Mouse (Mus musculus): ENCODE data around the gene Ugdh. TPM values are rescaled to one million over a fixed set of nuclear protein-coding genes. Genes with fewer than 3 reads are reported as not detected.

Gene Ugdh
- polyA plus RNA-seq, 1 experiment: 0.05 TPM

DNA sequence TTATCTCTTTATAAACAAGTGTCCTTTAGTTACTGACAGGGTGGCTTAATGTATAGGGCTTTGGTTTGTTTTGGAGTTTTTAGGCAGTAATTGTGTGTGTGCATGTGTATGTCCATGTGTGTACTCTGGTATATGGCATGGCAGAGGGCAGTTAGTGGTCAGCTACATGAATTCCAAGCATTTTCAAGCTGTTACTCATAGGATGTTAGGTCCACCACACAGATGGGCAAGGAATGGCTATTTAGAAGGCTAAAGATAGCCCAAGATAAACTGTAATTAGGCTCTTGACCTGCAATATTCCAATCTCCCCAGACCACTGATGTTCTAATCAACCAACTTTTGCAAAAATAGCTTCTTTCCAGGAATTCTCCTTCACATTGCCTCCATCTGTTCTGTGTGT lies 2.3 kb upstream of the Ugdh start:
- no peak overlapping the region for H3K4me3 ChIP-seq (replicated peaks)
- peaks cover 23% of the 10 kb centered on the region for H3K4me1 ChIP-seq (ENCODE audit: control insufficient read depth)
- no peaks in the 10 kb centered on the region for H3K36me3 ChIP-seq (ENCODE audit: control insufficient read depth)
- H3K27me3 ChIP-seq (ENCODE audit: control insufficient read depth): peaks cover 21% of the 10 kb centered on the region
- H3K9me3 ChIP-seq (ENCODE audit: control insufficient read depth, low read length): no peaks in the 10 kb centered on the region
- TF ChIP-seq TAL1 (IDR thresholded peaks at IDR 0.05; ENCODE audit: low read length) (no peak), GATA1 (IDR thresholded peaks at IDR 0.05; ENCODE audit: low read length) (no peak)

DNA sequence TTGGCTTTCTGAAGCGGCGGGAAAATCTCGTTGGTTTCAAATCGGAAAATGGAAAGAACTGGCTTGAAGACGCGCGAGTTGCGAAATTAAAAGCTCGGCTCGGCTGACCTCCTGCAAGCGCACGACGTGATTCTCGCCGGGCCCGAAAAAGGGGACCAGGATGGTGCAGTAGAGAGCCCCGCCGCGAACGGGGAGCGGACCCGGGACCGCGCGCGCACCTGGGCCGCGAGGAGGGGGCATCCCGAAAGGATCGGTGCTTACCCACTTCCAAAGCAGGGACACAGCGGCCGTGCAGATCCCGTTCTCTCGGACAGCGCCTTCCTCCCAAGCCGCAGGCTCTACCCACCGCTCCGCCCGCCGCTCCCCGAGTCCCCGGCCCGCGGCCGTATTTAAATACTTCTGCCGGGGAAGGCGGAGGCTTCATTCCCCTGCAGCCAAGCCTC lies 365 bp downstream of the Ugdh start:
- peak overlapping the region; percentile 88 for H3K4me3 ChIP-seq (replicated peaks)
- H3K36me3 ChIP-seq (ENCODE audit: control insufficient read depth): no peaks in the 10 kb centered on the region
- peaks cover 21% of the 10 kb centered on the region for H3K27me3 ChIP-seq (ENCODE audit: control insufficient read depth)
- peaks cover 21% of the 10 kb centered on the region for H3K4me1 ChIP-seq (ENCODE audit: control insufficient read depth)
- no peaks in the 10 kb centered on the region for H3K9me3 ChIP-seq (ENCODE audit: control insufficient read depth, low read length)
- TF ChIP-seq TAL1 (IDR thresholded peaks at IDR 0.05; ENCODE audit: low read length) (no peak), GATA1 (IDR thresholded peaks at IDR 0.05; ENCODE audit: low read length) (no peak)

GRCm38 (mm10) chr5:65434471-65435362 lies 1.0 kb downstream of the Ugdh start:
- TF ChIP-seq GATA1 (IDR thresholded peaks at IDR 0.05; ENCODE audit: low read length) (no peak), TAL1 (IDR thresholded peaks at IDR 0.05; ENCODE audit: low read length) (no peak)
- peaks cover 21% of the 10 kb centered on the region for H3K27me3 ChIP-seq (ENCODE audit: control insufficient read depth)
- peak overlapping the region; percentile 88 for H3K4me3 ChIP-seq (replicated peaks)
- H3K9me3 ChIP-seq (ENCODE audit: control insufficient read depth, low read length): no peaks in the 10 kb centered on the region
- peaks cover 21% of the 10 kb centered on the region for H3K4me1 ChIP-seq (ENCODE audit: control insufficient read depth)
- no peaks in the 10 kb centered on the region for H3K36me3 ChIP-seq (ENCODE audit: control insufficient read depth)

- Histone ChIP-seq H3K9me3 (ENCODE audit: control insufficient read depth, low read length) (no peaks in the 10 kb centered on the region), H3K27me3 (ENCODE audit: control insufficient read depth) (peaks cover 6% of the 10 kb centered on the region; the same call in 1 of the 2 replicates), H3K4me1 (ENCODE audit: control insufficient read depth) (peaks cover 2% of the 10 kb centered on the region; the same call in 1 of the 2 replicates), H3K4me3 (replicated peaks) (no peak overlapping the region), H3K36me3 (ENCODE audit: control insufficient read depth) (no peaks in the 10 kb centered on the region)
- no peak for TF ChIP-seq TAL1 (IDR thresholded peaks at IDR 0.05; ENCODE audit: low read length)
- TF ChIP-seq GATA1 (IDR thresholded peaks at IDR 0.05; ENCODE audit: low read length): no peak
These were observed 6.3 kb downstream of the Ugdh start for GRCm38 (mm10) chr5:65429441-65429840.

GRCm38 (mm10) chr5:65428321-65428720 lies 7.4 kb downstream of the Ugdh start:
- Histone ChIP-seq H3K36me3 (ENCODE audit: control insufficient read depth) (no peaks in the 10 kb centered on the region), H3K27me3 (ENCODE audit: control insufficient read depth) (no peaks in the 10 kb centered on the region), H3K4me3 (replicated peaks) (no peak overlapping the region), H3K9me3 (ENCODE audit: control insufficient read depth, low read length) (no peaks in the 10 kb centered on the region), H3K4me1 (ENCODE audit: control insufficient read depth) (peaks cover 2% of the 10 kb centered on the region; the same call in 1 of the 2 replicates)
- TF ChIP-seq GATA1 (IDR thresholded peaks at IDR 0.05; ENCODE audit: low read length): no peak
- no peak for TF ChIP-seq TAL1 (IDR thresholded peaks at IDR 0.05; ENCODE audit: low read length)

- Histone ChIP-seq H3K4me1 (ENCODE audit: control insufficient read depth) (peaks cover 12% of the 10 kb centered on the region), H3K27me3 (ENCODE audit: control insufficient read depth) (no peaks in the 10 kb centered on the region), H3K36me3 (ENCODE audit: control insufficient read depth) (peaks cover 3% of the 10 kb centered on the region; the same call in 1 of the 2 replicates), H3K9me3 (ENCODE audit: control insufficient read depth, low read length) (no peaks in the 10 kb centered on the region), H3K4me3 (replicated peaks) (no peak overlapping the region)
- TF ChIP-seq GATA1 (IDR thresholded peaks at IDR 0.05; ENCODE audit: low read length) (no peak), TAL1 (IDR thresholded peaks at IDR 0.05; ENCODE audit: low read length) (no peak)
These were observed 10.5 kb downstream of the Ugdh start for GRCm38 (mm10) chr5:65425251-65425650.

GRCm38 (mm10) chr5:65424215-65424614 lies 11.5 kb downstream of the Ugdh start:
- no peaks in the 10 kb centered on the region for H3K27me3 ChIP-seq (ENCODE audit: control insufficient read depth)
- no peak for TF ChIP-seq TAL1 (IDR thresholded peaks at IDR 0.05; ENCODE audit: low read length)
- TF ChIP-seq GATA1 (IDR thresholded peaks at IDR 0.05; ENCODE audit: low read length): no peak
- H3K9me3 ChIP-seq (ENCODE audit: control insufficient read depth, low read length): no peaks in the 10 kb centered on the region
- H3K4me3 ChIP-seq (replicated peaks): no peak overlapping the region
- H3K4me1 ChIP-seq (ENCODE audit: control insufficient read depth): peaks cover 19% of the 10 kb centered on the region
- H3K36me3 ChIP-seq (ENCODE audit: control insufficient read depth): peaks cover 3% of the 10 kb centered on the region; the same call in 1 of the 2 replicates

DNA sequence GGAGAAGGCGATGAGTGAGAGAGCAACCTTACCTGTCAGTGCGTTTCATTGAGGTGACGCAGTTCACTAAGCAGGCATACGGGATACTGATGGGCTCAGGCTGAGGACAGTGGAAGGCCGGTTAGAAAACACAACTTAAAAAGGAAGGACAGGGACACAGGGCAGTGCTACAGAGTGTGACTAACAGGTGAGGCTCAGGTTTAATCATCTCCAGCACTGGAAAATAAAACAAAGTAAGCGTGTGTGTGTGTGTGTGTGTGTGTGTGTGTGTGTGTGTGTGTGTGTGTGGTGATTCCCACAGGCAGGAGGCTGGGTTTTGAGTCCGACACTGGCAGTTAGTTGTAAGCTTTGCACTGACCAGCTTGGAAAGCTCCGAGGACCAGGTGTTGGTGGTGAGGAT lies 12.9 kb downstream of the Ugdh start:
- Histone ChIP-seq H3K4me1 (ENCODE audit: control insufficient read depth) (peaks cover 24% of the 10 kb centered on the region), H3K36me3 (ENCODE audit: control insufficient read depth) (peaks cover 3% of the 10 kb centered on the region; the same call in 1 of the 2 replicates), H3K9me3 (ENCODE audit: control insufficient read depth, low read length) (no peaks in the 10 kb centered on the region), H3K4me3 (replicated peaks) (no peak overlapping the region), H3K27me3 (ENCODE audit: control insufficient read depth) (no peaks in the 10 kb centered on the region)
- TF ChIP-seq TAL1 (IDR thresholded peaks at IDR 0.05; ENCODE audit: low read length): no peak

DNA sequence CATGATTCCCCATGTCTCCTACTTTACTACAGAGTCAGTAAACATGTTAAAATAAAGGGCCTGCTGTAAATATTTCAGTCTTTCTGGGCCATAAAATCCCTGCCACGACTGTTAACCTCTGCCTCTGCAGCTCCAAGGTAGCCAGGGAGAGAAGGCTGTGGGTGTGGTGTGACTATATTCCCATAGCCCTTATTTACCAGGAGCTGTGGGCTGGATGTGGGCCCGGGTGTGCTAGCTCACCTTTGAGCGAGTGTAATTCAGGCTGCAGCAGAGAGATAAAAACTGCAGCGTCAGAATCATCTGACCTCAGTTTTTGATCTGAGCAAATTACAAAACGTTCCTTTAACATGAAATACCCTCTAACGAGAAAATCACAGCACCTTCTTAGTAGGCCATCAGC lies 14.9 kb downstream of the Ugdh start:
- no peaks in the 10 kb centered on the region for H3K27me3 ChIP-seq (ENCODE audit: control insufficient read depth)
- H3K36me3 ChIP-seq (ENCODE audit: control insufficient read depth): peaks cover 10% of the 10 kb centered on the region
- no peaks in the 10 kb centered on the region for H3K9me3 ChIP-seq (ENCODE audit: control insufficient read depth, low read length)
- no peak overlapping the region for H3K4me3 ChIP-seq (replicated peaks)
- peaks cover 35% of the 10 kb centered on the region for H3K4me1 ChIP-seq (ENCODE audit: control insufficient read depth)
- TF ChIP-seq GATA1 (IDR thresholded peaks at IDR 0.05; ENCODE audit: low read length) (no peak), TAL1 (IDR thresholded peaks at IDR 0.05; ENCODE audit: low read length) (no peak)

Data from erythroblast, embryonic 14.5 days (primary cell).